8 mouse cellular contexts compared by ENCODE assay signal in genomic region chr6:52713897-52714509, GRCm38 (mm10). TPM values are rescaled to one million over a fixed set of nuclear protein-coding genes. Genes with fewer than 3 reads are reported as not detected.
A peak's percentile ranks its signal among the peaks of the same experiment; 100 is the strongest.
DNase-seq lines count a peak whose midpoint lies in the region; ATAC-seq and TF ChIP-seq lines count a peak whose summit lies in the region.

No protein-coding gene starts in this region.

- dilution Hi-C loops in CH12.LX (cut with MboI; ENCODE audit: extremely low pct_ligation_motif_present, extremely low pct_unique_long_range_greater_than_20kb, low sequenced_read_pairs) = no loop called here

- H3K9me3 ChIP-seq in CH12.LX (replicated peaks; ENCODE audit: low read length) = no peaks in the 10 kb centered on the region
- H3K9me3 ChIP-seq in forebrain, embryonic 12.5 days = no peaks in the 10 kb centered on the region
- H3K9me3 ChIP-seq in neural tube, embryonic 14.5 days (ENCODE audit: control insufficient read depth, low read length) = no peaks in the 10 kb centered on the region

- H3K79me2 ChIP-seq in CH12.LX (replicated peaks; ENCODE audit: control insufficient read depth, extremely low read depth, insufficient read depth, poor library complexity, severe bottlenecking) = peaks cover 39% of the 10 kb centered on the region

- H3K27me3 ChIP-seq in CH12.LX (replicated peaks) = no peaks in the 10 kb centered on the region
- H3K27me3 ChIP-seq in forebrain, embryonic 12.5 days = peaks cover 9% of the 10 kb centered on the region; the same call in 1 of the 2 replicates
- no peaks in the 10 kb centered on the region for H3K27me3 ChIP-seq in neural tube, embryonic 14.5 days (ENCODE audit: control insufficient read depth, insufficient read depth, low read length)

- TF ChIP-seq RAD21 in CH12.LX (IDR thresholded peaks at IDR 0.05; ENCODE audit: low read depth, low read length) = no peak

- peak overlapping the region; percentile 56 for H3K27ac ChIP-seq in CH12.LX (ENCODE audit: insufficient read depth, low read depth)
- peak overlapping the region; percentile 94 for H3K27ac ChIP-seq in brown adipose tissue, adult 24 weeks (replicated peaks; ENCODE audit: low read depth, low read length)
- H3K27ac ChIP-seq in forebrain, embryonic 12.5 days = peak overlapping the region; percentile 85
- H3K27ac ChIP-seq in neural tube, embryonic 14.5 days (ENCODE audit: low read depth, low read length) = peak overlapping the region; percentile 91

- intact Hi-C loops in heart, postnatal 10 days (cut with DNase I) = loop anchor here (5.0 kb wide), 1 partner anchor 72 kb away; the partner anchor contains the start of gene Hibadh

- H3K4me2 ChIP-seq in CH12.LX (ENCODE audit: insufficient read depth, low read depth, poor library complexity, severe bottlenecking) = peak overlapping the region; percentile 92; the same call in 1 of the 2 replicates
- H3K4me2 ChIP-seq in forebrain, embryonic 12.5 days = peak overlapping the region; percentile 76
- H3K4me2 ChIP-seq in neural tube, embryonic 14.5 days (ENCODE audit: low read depth, low read length) = peak overlapping the region; percentile 59

- under 1% methylated on average over 48 of the region's 52 CpGs for WGBS in forebrain, embryonic 12.5 days
- WGBS in large intestine, adult 2 months = under 1% methylated on average over 52 of the region's 52 CpGs
- under 1% methylated on average over 52 of the region's 52 CpGs for WGBS in lung, adult 2 months
- WGBS in neural tube, embryonic 14.5 days = under 1% methylated on average over 52 of the region's 52 CpGs

- H3K4me1 ChIP-seq in CH12.LX (ENCODE audit: control insufficient read depth in 1 of 2, insufficient read depth in 2 of 2) = peaks cover 2 to 18% of the 10 kb centered on the region in 2 experiments; a peak in 3 of 4 replicates
- H3K4me1 ChIP-seq in brown adipose tissue, adult 24 weeks (ENCODE audit: control insufficient read depth, insufficient read depth, insufficient read length, low read length) = peaks cover 4% of the 10 kb centered on the region
- peaks cover 5% of the 10 kb centered on the region for H3K4me1 ChIP-seq in forebrain, embryonic 12.5 days
- peaks cover 14% of the 10 kb centered on the region for H3K4me1 ChIP-seq in lung, adult 2 months (ENCODE audit: control insufficient read depth, insufficient read depth, low read length)
- H3K4me1 ChIP-seq in neural tube, embryonic 14.5 days (ENCODE audit: control insufficient read depth, insufficient read depth, low read length) = peaks cover 5% of the 10 kb centered on the region; the same call in 1 of the 2 replicates

- ATAC-seq in forebrain, embryonic 12.5 days (ENCODE audit: low FRiP score) = peak; percentile 80
- ATAC-seq in neural tube, embryonic 14.5 days (ENCODE audit: low read depth) = peak; percentile 76

- peak overlapping the region; percentile 90 for H3K9ac ChIP-seq in CH12.LX (ENCODE audit: insufficient read depth, low read depth)
- H3K9ac ChIP-seq in forebrain, embryonic 12.5 days = peak overlapping the region; percentile 85
- peak overlapping the region; percentile 92 for H3K9ac ChIP-seq in neural tube, embryonic 14.5 days (replicated peaks; ENCODE audit: low read depth, low read length)

- peak; percentile 82 for DNase-seq in CH12.LX (ENCODE audit: extremely low read depth)
- peak; percentile 81 to 83 for DNase-seq in heart, postnatal 10 days
- peak; percentile 83 for DNase-seq in large intestine, adult 2 months (ENCODE audit: low read depth, low spot score)
- DNase-seq in lung, adult 2 months = peak; percentile 88
- DNase-seq in telencephalon, adult 2 months (ENCODE audit: low read depth, low spot score) = peak; percentile 67

- no peak for TF ChIP-seq CTCF in CH12.LX (conservative IDR thresholded peaks at IDR 0.05 in 1 of 2, IDR thresholded peaks at IDR 0.05 in 1 of 2; ENCODE audit: low read depth in 2 of 2, low read length in 2 of 2)
- no peak for TF ChIP-seq CTCF in lung, adult 2 months (IDR thresholded peaks at IDR 0.05; ENCODE audit: insufficient read depth, low read length)

- in situ Hi-C loops in CH12.LX (cut with MboI; ENCODE audit: low pct_ligation_motif_present, low pct_unique_long_range_greater_than_20kb, low sequenced_read_pairs) = no loop called here

- H3K4me3 ChIP-seq in CH12.LX (replicated peaks in 1 of 3; ENCODE audit: low read depth in 2 of 3, low read length in 2 of 3, poor library complexity in 1 of 3) = peak overlapping the region; percentile 81 to 98 (median 86)
- peak overlapping the region; percentile 95 for H3K4me3 ChIP-seq in brown adipose tissue, adult 24 weeks (ENCODE audit: insufficient read depth, low read depth, low read length)
- H3K4me3 ChIP-seq in forebrain, embryonic 12.5 days (replicated peaks) = peak overlapping the region; percentile 99
- H3K4me3 ChIP-seq in lung, adult 2 months (replicated peaks; ENCODE audit: extremely low read depth, low read depth, low read length) = peak overlapping the region; percentile 84
- peak overlapping the region; percentile 95 for H3K4me3 ChIP-seq in neural tube, embryonic 14.5 days (ENCODE audit: low read depth, low read length)

- no peak for TF ChIP-seq EP300 in CH12.LX (IDR thresholded peaks at IDR 0.05; ENCODE audit: low read length)

- no peak; the same call in 1 of the 2 replicates for TF ChIP-seq POLR2A in CH12.LX (IDR thresholded peaks at IDR 0.05; ENCODE audit: low read depth, low read length)
- TF ChIP-seq POLR2A in lung, adult 2 months (IDR thresholded peaks at IDR 0.05; ENCODE audit: borderline replicate concordance, extremely low read depth, low read depth, low read length) = 0 out of 2 replicates have a peak, but pooled peaks have one; percentile 55

- no peaks in the 10 kb centered on the region for H3K36me3 ChIP-seq in CH12.LX (replicated peaks in 1 of 2; ENCODE audit: control insufficient read depth in 1 of 2, insufficient read depth in 1 of 2, low read length in 1 of 2)
- no peaks in the 10 kb centered on the region for H3K36me3 ChIP-seq in forebrain, embryonic 12.5 days (replicated peaks)
- no peaks in the 10 kb centered on the region for H3K36me3 ChIP-seq in neural tube, embryonic 14.5 days (ENCODE audit: control insufficient read depth, insufficient read depth, low read length)

TF ChIP-seq in CH12.LX, 34 proteins besides CTCF, POLR2A, EP300 and RAD21:
- TF ChIP-seq PAX5 (IDR thresholded peaks at IDR 0.05; ENCODE audit: low read length) (no peak), MXI1 (IDR thresholded peaks at IDR 0.05; ENCODE audit: low read depth, low read length) (peak; percentile 66; the same call in 1 of the 2 replicates), ZC3H11A (IDR thresholded peaks at IDR 0.05; ENCODE audit: low read depth, low read length) (no peak), UBTF (IDR thresholded peaks at IDR 0.05; ENCODE audit: low read depth, low read length) (0 out of 2 replicates have a peak, but pooled peaks have one; percentile 65), CHD2 (IDR thresholded peaks at IDR 0.05; ENCODE audit: low read length) (no peak), SMC3 (IDR thresholded peaks at IDR 0.05; ENCODE audit: low read depth, low read length) (no peak), ZNF384 (IDR thresholded peaks at IDR 0.05; ENCODE audit: low read depth, low read length) (no peak), SIN3A (IDR thresholded peaks at IDR 0.05; ENCODE audit: low read length) (peak; percentile 51; the same call in 1 of the 2 replicates)

RNA-seq across cellular contexts. Expression of gene Tax1bp1, which starts 0.5 kb away (rescaled TPM):
- total RNA-seq in CH12.LX (2012; rRNA removed) (42.2 and 42.9 TPM in 2 replicates), CH12.LX (2014; rRNA removed) (61.6 and 68.3 TPM in 2 replicates)
- 61.7 and 62.6 TPM in 2 replicates for polyA plus RNA-seq in CH12.LX (2012; ENCODE audit: insufficient read length, low read depth)
- 99.2 and 121 TPM in 2 replicates for polyA plus RNA-seq in brown adipose tissue, adult 24 weeks (2012; ENCODE audit: insufficient read depth, insufficient read length, missing spikeins)
- 137 TPM in 2 replicates for polyA plus RNA-seq in forebrain, embryonic 12.5 days (2016; fragmentation: Nextera tagmentation; extraction: Ambion mirVana)
- 100 to 1,000 TPM; 113 to 129 TPM for total RNA-seq in heart, postnatal 10 days (2021)
- polyA plus RNA-seq in large intestine, adult 2 months (2012; rRNA removed) = 45.0 and 57.5 TPM in 2 replicates
- polyA plus RNA-seq in lung, adult 2 months (2012; rRNA removed) = 30.5 and 31.2 TPM in 2 replicates
- 143 and 164 TPM in 2 replicates for polyA plus RNA-seq in neural tube, embryonic 14.5 days (2014; fragmentation: Nextera tagmentation; extraction: Ambion mirVana)

Comparison
In these comparisons a context has a peak if more than half of its experiments do, and no peak if none do; other contexts are left out.
1. Peak in every context shown above with its lines: DNase-seq, ATAC-seq, H3K4me3 ChIP-seq and H3K27ac ChIP-seq.